Mouse (Mus musculus): ENCODE data around the gene Cnn2. TPM values are rescaled to one million over a fixed set of nuclear protein-coding genes. Genes with fewer than 3 reads are reported as not detected.

Gene Cnn2
- total RNA-seq, 2 experiments from 2014 or later: 26.1 to 38.6 TPM

GRCm38 (mm10) chr10:79969124-79969568, 19.2 kb upstream of the Cnn2 start:
- DNase-seq: no peak

GRCm38 (mm10) chr10:79970415-79971182, 17.8 kb upstream of the Cnn2 start, which contains the start of gene Grin3b:
Gene Grin3b, plus strand, starts transcription at chr10:79970715.
- DNase-seq: no peak

- DNase-seq: no peak
Observed at GRCm38 (mm10) chr10:79971183-79971497, 17.2 kb upstream of the Cnn2 start.

GRCm38 (mm10) chr10:79972831-79973230, 15.6 kb upstream of the Cnn2 start:
- DNase-seq: no peak

GRCm38 (mm10) chr10:79974087-79974486, 14.3 kb upstream of the Cnn2 start:
- no peak for DNase-seq

GRCm38 (mm10) chr10:79974668-79975067, 13.7 kb upstream of the Cnn2 start:
- DNase-seq: no peak

GRCm38 (mm10) chr10:79976071-79976721, 12.2 kb upstream of the Cnn2 start:
- DNase-seq: no peak

- DNase-seq: no peak
Observed at GRCm38 (mm10) chr10:79976722-79977107, 11.7 kb upstream of the Cnn2 start.

- no peak for DNase-seq
Observed at GRCm38 (mm10) chr10:79977324-79977723, 11.1 kb upstream of the Cnn2 start.

- DNase-seq: no peak
Observed at GRCm38 (mm10) chr10:79978061-79978460, 10.3 kb upstream of the Cnn2 start.

GRCm38 (mm10) chr10:79979401-79980155, 8.8 kb upstream of the Cnn2 start:
- no peak for DNase-seq

- DNase-seq: no peak
Observed at GRCm38 (mm10) chr10:79983205-79983604, 5.2 kb upstream of the Cnn2 start.

- DNase-seq: peak; percentile 73
Observed at GRCm38 (mm10) chr10:79983670-79984069, 4.7 kb upstream of the Cnn2 start.

- DNase-seq: peak; percentile 84
Observed at GRCm38 (mm10) chr10:79984195-79984816, 4.1 kb upstream of the Cnn2 start, which contains the start of gene Tmem259. Gene Tmem259, minus strand, starts transcription at chr10:79984330.

GRCm38 (mm10) chr10:79984871-79985270, 3.5 kb upstream of the Cnn2 start:
- DNase-seq: peak; percentile 88

- peak; percentile 57 for DNase-seq
Observed at GRCm38 (mm10) chr10:79985334-79986231, 2.8 kb upstream of the Cnn2 start.

- peak; percentile 53 for DNase-seq
Observed at GRCm38 (mm10) chr10:79986232-79986878, 2.0 kb upstream of the Cnn2 start.

GRCm38 (mm10) chr10:79986963-79987362, 1.4 kb upstream of the Cnn2 start:
- DNase-seq: peak; percentile 91

GRCm38 (mm10) chr10:79987771-79988505, 446 bp upstream of the Cnn2 start:
- no peak for DNase-seq

- DNase-seq: no peak
Observed at GRCm38 (mm10) chr10:79989272-79989786, 945 bp downstream of the Cnn2 start.
